Mouse (Mus musculus) brain, adult 2 months (tissue): ENCODE data around the gene Gpr19.

Experiments
- DNase-seq: peaks from one replicate; pipeline ENCODE4 v3.0.0; 2011; ENCODE audit warnings: low read depth, low spot score

The Gpr19 gene

DNA sequence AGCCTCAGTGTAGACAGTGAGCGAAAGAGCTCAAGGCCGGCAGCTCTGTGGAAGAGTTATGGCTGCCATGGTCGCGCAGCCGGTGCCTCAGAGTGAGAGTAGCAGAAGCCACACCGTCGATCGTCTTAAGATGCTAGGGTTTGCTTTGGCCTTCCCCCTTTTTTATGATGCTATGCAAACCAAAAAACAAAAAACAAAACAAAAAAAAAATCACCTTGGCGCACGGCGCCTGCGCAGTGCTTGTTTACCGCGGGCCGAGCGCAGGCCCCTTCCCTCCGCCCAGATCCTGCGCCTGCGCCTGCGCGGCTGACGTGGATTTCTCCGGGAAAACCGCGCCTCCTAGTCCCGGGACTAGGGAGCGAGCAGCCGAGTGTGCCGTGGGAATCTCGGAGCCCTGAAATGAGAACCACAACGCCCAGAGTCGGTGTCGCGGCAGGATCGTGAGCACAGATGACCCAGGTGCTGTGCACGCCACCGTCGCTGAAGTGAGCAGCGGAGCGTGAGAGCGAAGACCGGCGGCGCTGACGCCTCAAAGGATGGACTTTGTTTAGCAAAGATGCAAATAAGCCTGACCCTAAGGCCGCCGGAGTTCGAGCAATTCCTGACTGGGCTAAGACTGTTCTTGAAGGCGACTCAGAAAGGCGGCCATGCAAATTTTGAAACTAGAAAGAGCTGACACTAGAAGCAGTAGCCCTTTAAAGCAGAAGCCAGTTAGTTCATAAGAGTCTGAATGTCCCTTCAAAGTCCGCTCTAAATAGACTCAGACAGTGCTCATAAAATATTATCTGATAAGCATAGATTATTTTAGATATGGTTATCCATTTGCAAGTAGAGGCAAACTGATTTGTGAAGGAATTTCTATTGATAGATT, at the start of gene Gpr19:
TSS of gene Gpr19 (minus strand) at position 484 of the 871 bp plus-strand sequence.
- DNase-seq: peak; percentile 97

DNA sequence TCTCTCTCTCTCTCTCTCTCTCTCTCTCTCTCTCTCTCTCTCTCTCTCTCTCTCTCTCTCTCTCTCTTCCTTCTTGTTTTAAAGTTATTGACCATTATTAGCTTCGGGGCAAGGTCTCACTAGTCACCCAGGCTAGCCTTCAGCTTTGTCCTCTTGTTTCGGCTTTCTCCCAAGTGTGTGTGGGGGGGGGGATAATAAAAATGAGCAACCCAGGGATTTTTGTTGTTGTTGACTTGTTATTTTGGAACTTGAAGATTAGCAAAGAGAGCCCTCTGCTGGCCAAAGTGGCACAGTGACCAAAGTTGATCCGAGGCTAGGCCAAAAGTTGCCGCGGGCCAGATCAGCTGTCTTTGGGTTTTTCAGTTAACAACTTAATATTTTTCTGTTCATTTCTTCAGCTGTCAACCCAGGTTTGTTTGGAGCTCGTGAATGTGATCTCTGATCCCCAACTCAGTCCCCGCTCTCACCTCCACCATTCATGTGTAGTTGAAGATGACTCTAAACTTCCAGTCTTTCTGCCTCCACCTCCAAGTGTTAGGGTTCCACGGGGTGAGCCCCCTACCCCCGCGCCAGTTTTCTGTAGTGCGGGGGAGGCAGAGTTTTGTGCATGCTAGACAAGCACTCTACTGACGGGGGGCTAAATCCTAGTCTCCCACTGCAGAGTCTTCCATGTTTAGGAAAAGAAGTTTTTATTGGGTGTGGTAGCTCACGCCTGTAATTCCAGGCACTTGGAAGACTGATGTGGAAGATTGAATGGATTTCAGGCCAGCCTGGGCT, 49.1 kb upstream of the Gpr19 start:
- DNase-seq: peak; percentile 88

- DNase-seq: no peak
These were observed 48.5 kb upstream of the Gpr19 start for GRCm38 (mm10) chr6:134946858-134947257.

- no peak for DNase-seq
These were observed 47.7 kb upstream of the Gpr19 start for GRCm38 (mm10) chr6:134946054-134946453.

DNA sequence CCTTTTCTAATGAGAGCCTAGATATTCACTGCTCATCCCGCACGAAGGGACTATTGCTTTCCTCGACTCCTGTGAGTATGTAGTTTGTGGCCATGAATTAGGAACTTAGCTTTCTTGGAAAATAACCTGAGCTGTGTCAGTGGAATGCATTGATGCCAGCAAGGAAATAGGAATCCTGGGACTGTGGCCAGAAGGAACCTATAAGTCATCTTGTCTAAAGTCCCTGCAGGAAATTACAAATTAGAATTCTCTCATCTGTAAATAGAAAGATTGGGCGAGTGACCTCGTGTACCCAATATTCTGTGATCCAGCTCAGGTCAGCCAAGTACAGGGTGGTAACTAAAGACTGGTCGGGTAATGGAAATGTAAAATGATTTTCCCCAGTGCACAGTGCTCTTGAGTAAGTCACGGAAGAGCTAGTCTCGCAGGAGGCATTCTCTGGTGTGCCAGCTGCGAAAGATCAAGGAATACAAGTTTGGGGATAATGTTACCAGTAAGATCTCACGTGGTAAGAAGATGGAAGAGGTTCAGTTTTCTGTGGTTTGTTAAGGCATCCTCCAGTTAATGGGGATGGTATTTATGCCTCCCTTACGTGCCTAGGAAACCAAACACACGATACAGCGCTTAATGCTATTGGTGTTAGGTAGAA, 45.5 kb upstream of the Gpr19 start:
- DNase-seq: no peak

- no peak for DNase-seq
These were observed 41.4 kb upstream of the Gpr19 start for GRCm38 (mm10) chr6:134939781-134940180.

GRCm38 (mm10) chr6:134934305-134934704, 35.9 kb upstream of the Gpr19 start:
- no peak for DNase-seq

GRCm38 (mm10) chr6:134933207-134933558, 34.8 kb upstream of the Gpr19 start:
- no peak for DNase-seq

GRCm38 (mm10) chr6:134932486-134933206, 34.3 kb upstream of the Gpr19 start:
- no peak for DNase-seq

DNA sequence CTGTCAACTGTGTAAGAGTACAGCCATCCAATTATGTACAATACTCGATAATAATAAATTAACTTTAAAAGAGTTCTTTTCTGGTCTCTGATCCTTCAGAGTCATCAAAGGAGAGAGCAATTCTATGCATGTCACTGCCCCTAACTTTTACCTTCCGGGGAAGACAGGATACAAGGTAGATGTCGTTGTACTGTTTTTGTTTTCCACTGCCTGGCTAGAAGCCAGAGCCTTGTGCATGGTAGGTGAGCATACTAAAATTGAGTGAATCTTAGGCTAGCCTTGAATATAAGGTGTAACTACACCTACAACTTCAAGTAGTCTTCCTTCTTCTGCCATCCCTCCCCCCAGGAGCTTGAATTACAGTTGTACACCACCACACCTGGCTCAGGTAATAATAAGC, 32.8 kb upstream of the Gpr19 start:
- DNase-seq: no peak

- no peak for DNase-seq
These were observed 32.0 kb upstream of the Gpr19 start for GRCm38 (mm10) chr6:134930383-134930782.

GRCm38 (mm10) chr6:134929926-134930325, 31.5 kb upstream of the Gpr19 start:
- DNase-seq: no peak

GRCm38 (mm10) chr6:134928889-134929310, 30.5 kb upstream of the Gpr19 start:
- no peak for DNase-seq

- DNase-seq: peak; percentile 94
These were observed 29.9 kb upstream of the Gpr19 start for GRCm38 (mm10) chr6:134928096-134928888.

DNA sequence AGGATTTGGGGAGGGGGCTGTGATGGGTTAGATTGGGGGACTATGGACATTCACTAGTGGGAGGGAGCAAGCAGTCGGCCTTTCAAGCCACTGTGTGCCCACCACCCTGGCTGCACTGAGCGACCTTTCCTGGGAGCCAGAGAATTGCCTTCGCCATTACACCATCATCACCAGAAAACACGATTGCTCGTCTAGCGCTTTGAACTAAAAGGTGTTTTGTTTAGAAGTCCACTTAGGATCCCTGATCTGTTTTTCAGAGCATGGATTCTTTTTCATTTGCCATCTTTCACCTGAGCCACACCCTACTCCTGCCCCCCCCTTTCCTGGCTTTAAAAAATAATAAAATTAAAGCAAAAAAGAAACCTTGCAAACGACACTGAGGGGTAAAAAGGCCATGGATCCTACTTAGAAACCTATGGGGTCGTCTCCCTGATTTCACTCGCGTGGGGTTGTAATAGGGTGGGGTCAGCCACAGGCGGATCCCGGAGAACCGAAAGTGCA, 29.3 kb upstream of the Gpr19 start:
- peak; percentile 13 for DNase-seq

DNA sequence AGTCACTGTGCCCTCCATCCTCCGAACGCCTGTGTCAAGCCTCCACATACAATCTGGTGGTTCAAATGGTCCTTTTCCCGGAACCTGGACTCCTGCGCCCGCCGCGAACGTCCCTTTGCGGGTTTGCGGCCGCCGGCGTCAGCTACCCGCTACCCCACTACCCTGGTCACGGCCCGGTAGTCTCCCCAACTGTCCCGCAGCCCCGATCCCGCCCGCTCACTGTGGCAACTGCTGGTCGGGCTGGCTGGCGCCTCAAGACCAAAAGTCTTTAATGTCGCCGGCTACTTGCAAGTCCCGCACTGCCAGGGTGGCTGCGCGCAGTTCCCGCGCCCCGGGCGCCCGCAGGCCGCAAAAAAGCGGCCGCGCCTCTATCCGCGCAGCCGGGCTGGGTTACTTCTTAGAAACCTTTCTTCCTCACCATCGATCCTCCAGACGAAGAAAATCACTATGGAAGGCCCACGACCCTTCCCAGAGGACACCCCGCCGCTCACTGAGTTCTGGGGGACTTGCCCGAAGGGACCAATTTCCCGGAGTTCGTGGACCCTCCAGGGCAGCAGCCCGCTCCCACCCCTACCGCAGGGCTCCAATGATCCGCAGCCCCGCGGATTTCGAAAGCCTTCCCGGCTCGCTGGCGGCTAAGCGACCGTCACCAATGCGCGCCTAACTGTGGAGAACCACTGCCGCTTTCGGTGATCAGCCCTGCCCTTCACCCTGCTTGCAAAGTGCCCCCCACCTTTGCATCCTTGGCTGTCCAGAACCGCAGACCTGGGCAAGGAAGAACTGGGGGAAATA, 28.6 kb upstream of the Gpr19 start:
- peak; percentile 56 for DNase-seq

DNA sequence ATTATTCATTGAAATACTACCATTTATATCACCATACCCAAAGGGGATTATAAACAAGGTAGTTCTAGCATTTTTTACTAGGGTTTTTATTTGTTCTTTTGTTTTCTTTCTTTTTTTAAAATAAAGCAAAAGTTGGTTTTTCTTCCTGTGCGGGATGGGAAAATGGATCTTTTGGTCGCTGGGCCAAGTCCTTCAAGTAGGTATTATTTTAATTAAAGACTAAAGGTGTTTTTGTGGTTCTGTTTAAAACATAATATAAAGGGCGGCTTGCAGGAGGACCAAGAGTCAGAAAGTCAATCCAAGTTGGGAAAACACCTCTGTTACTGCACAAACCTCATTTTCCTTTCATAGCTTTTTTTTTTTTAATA, 27.9 kb upstream of the Gpr19 start:
- no peak for DNase-seq

GRCm38 (mm10) chr6:134925673-134926337, 27.4 kb upstream of the Gpr19 start:
- no peak for DNase-seq

GRCm38 (mm10) chr6:134924262-134924661, 25.9 kb upstream of the Gpr19 start:
- no peak for DNase-seq
